Mouse (Mus musculus) lung, embryonic 16.5 days (tissue): ENCODE measurements around the gene Zmynd12. TPM values are rescaled to one million over a fixed set of nuclear protein-coding genes. Genes with fewer than 3 reads are reported as not detected.

Experiments
- ATAC-seq: fragments of 200-750 bp; cut with Nextera tagmentation; 2 replicates; pipeline ENCODE4 v1.8.0; 2017; ENCODE audit warnings: low read depth, mild to moderate bottlenecking, moderate library complexity
- H3K27ac ChIP-seq: fragments of 300-500 bp; sonication (generic); 2 replicates; pipeline ENCODE4 v1.5.1; 2014; ENCODE audit warnings: mild to moderate bottlenecking, control low read depth, low read length
- H3K27me3 ChIP-seq: fragments of 300-500 bp; sonication (generic); 2 replicates; pipeline ENCODE4 v1.6.1; 2014; ENCODE audit warnings: low read depth, low read length, mixed read lengths; ENCODE audit not compliant: control insufficient read depth, insufficient read depth
- H3K36me3 ChIP-seq: fragments of 300-500 bp; sonication (generic); 2 replicates; pipeline ENCODE4 v1.6.1; 2014; ENCODE audit warnings: low read length; ENCODE audit not compliant: control insufficient read depth, insufficient read depth
- H3K4me1 ChIP-seq: fragments of 300-500 bp; sonication (generic); replicated peaks from 2 replicates; pipeline ENCODE4 v1.6.1; 2014; ENCODE audit warnings: low read length, mixed read lengths; ENCODE audit not compliant: control insufficient read depth, insufficient read depth
- H3K4me2 ChIP-seq: fragments of 300-500 bp; sonication (generic); 2 replicates; pipeline ENCODE4 v1.6.1; 2014; ENCODE audit warnings: low read depth, low read length, control low read depth
- H3K4me3 ChIP-seq: fragments of 300-500 bp; sonication (generic); 2 replicates; pipeline ENCODE4 v1.5.1; 2014; ENCODE audit warnings: mild to moderate bottlenecking, low read length, control low read depth
- H3K9ac ChIP-seq: fragments of 300-500 bp; sonication (generic); 2 replicates; pipeline ENCODE4 v1.6.1; 2014; ENCODE audit warnings: low read length, control low read depth
- H3K9me3 ChIP-seq: fragments of 300-500 bp; sonication (generic); 2 replicates; pipeline ENCODE4 v1.6.1; 2016; ENCODE audit warnings: low read length; ENCODE audit not compliant: control insufficient read depth
- WGBS: fragments of 180-500 bp; shearing (Covaris S2); extraction: QIAGEN DNeasy Blood & Tissue Kit; methylation state at CpG from one replicate; pipeline ENCODE4 v1.1.7; 2014; 5-methylcytosine and 5-hydroxymethylcytosine counted together
- polyA plus RNA-seq: library from polyadenylated mRNA; unstranded; fragments of >200 nt; fragmentation: Nextera tagmentation; extraction: Ambion mirVana; gene quantifications from 2 replicates; pipeline ENCODE4 v1.2.1, GENCODE M21; 2015

The Zmynd12 gene
- polyA plus RNA-seq, 1 experiment from 2014 or later = 2.0 TPM

DNA sequence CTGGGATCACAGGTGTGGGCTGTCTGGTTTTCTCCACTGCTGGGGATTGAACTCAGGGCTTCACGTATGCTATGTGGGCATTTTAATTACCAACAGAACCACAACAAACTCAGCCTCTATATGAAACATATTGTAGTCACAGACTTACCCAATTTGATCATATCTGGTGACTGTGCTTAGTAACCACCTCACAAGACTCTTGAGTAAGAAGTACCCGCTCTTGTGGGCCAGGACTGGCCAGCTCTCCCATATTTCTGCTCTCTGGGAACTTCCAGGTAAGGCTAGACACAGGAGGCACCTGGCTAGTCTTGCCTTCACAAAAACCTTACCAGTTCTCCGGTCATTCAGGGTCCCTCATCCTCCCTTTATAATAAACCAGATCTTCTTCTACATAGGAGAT is 39.8 kb downstream of the Zmynd12 start:
- no peaks in the 10 kb centered on the region for H3K36me3 ChIP-seq
- H3K4me2 ChIP-seq = no peak overlapping the region
- no peak for ATAC-seq
- no peak overlapping the region for H3K9ac ChIP-seq
- 67% methylated on average over 3 of the region's 3 CpGs for WGBS
- no peak overlapping the region for H3K4me3 ChIP-seq
- H3K4me1 ChIP-seq = peaks cover 20% of the 10 kb centered on the region
- no peaks in the 10 kb centered on the region for H3K27me3 ChIP-seq
- peak overlapping the region; percentile 66 for H3K27ac ChIP-seq
- no peaks in the 10 kb centered on the region for H3K9me3 ChIP-seq

GRCm38 (mm10) chr4:119462858-119463755 is 40.5 kb downstream of the Zmynd12 start:
- WGBS = 21% methylated on average over 11 of the region's 11 CpGs
- peak overlapping the region; percentile 66 for H3K27ac ChIP-seq
- H3K27me3 ChIP-seq = no peaks in the 10 kb centered on the region
- no peaks in the 10 kb centered on the region for H3K9me3 ChIP-seq
- H3K36me3 ChIP-seq = no peaks in the 10 kb centered on the region
- H3K4me1 ChIP-seq = peaks cover 20% of the 10 kb centered on the region
- H3K4me3 ChIP-seq = no peak overlapping the region
- H3K9ac ChIP-seq = no peak overlapping the region
- peak; percentile 81 for ATAC-seq
- H3K4me2 ChIP-seq = peak overlapping the region; percentile 0; the same call in 1 of the 2 replicates

DNA sequence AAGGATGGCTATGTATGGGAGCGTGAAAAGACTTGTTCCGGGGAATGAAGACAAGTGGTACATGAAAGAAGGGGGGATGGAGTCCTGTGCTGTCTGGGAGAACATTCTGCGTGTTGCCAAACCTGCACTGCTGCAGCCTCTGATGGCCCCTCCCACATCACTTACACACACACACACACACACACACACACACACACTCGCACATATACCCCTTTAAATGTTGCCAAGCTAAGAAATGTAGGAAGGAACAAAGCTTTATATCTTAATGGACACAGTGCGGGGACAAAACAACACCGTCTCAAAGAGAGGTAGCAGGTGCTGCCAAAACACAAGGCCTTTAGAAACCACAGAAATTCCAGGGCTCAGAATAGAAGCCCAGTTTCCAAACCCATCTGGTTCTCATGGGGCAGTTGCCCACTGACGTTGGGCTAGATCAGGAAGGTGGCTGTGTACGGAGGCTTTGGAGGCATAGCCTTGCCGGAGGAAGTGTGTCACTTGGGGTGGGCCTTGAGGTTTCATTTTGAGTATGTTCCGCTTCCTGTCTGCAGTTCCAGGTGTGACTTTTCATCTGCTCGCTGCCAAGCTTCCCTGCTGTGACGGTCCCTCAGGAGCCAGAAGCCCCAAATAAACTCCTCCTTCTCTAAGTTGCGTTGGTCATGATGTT is 41.3 kb downstream of the Zmynd12 start:
- peaks cover 20% of the 10 kb centered on the region for H3K4me1 ChIP-seq
- no peak overlapping the region for H3K4me3 ChIP-seq
- no peaks in the 10 kb centered on the region for H3K36me3 ChIP-seq
- 62% methylated on average over 13 of the region's 13 CpGs for WGBS
- H3K27ac ChIP-seq = no peak overlapping the region
- ATAC-seq = no peak
- no peaks in the 10 kb centered on the region for H3K9me3 ChIP-seq
- H3K4me2 ChIP-seq = no peak overlapping the region
- H3K27me3 ChIP-seq = no peaks in the 10 kb centered on the region
- H3K9ac ChIP-seq = no peak overlapping the region

- Histone ChIP-seq H3K4me2 (no peak overlapping the region), H3K27ac (no peak overlapping the region), H3K4me1 (peaks cover 20% of the 10 kb centered on the region), H3K27me3 (no peaks in the 10 kb centered on the region), H3K36me3 (no peaks in the 10 kb centered on the region), H3K9ac (no peak overlapping the region), H3K4me3 (no peak overlapping the region), H3K9me3 (no peaks in the 10 kb centered on the region)
- no peak for ATAC-seq
- WGBS = 90% methylated on average over 5 of the region's 5 CpGs
These were observed 43.2 kb downstream of the Zmynd12 start for GRCm38 (mm10) chr4:119465841-119466240.

GRCm38 (mm10) chr4:119467720-119468380 is 45.2 kb downstream of the Zmynd12 start:
- H3K4me3 ChIP-seq = no peak overlapping the region
- peaks cover 13% of the 10 kb centered on the region for H3K4me1 ChIP-seq
- H3K27me3 ChIP-seq = no peaks in the 10 kb centered on the region
- 0 out of 2 replicates have a peak, but pooled peaks have one; percentile 15 for ATAC-seq
- 70% methylated on average over 16 of the region's 16 CpGs for WGBS
- no peak overlapping the region for H3K27ac ChIP-seq
- H3K4me2 ChIP-seq = no peak overlapping the region
- H3K9ac ChIP-seq = no peak overlapping the region
- H3K36me3 ChIP-seq = no peaks in the 10 kb centered on the region
- H3K9me3 ChIP-seq = no peaks in the 10 kb centered on the region

DNA sequence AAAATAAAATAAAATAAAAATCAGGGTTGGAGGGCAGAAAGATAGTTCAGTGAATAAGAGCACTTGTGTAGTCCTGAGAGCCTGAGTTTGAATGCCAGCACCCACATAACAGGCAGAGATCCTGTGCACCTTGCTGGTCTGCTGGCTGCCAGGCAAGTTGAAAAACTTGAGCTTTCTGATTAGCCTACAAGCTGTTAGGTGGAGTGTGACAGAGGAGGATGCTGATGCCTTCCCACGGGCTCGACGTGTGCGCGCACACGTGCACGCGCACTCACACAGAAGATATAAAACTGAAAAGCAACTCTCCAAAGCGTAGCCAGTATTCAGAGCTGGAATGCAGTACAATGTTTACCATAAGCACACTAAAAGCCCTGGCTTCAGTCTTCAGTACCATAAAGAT is 49.9 kb downstream of the Zmynd12 start:
- H3K27me3 ChIP-seq = no peaks in the 10 kb centered on the region

DNA sequence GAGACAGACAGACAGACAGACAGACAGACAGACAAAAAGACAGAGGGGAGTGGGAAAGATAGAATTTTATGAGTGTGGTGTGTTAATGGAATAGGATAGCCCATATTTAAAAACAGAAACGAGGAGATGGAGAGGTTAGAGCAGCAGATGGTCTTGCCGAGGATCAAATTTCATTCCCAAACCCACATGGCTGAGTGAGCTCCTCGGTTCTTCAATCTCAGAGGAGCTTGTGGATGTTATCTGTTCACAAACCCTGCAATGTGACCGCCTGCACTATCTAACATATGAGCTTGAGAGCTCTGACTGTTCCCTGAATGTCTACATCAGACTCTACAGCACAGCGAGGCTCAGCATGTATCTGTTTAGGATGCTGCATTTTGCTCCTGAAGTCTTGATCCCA is 50.5 kb downstream of the Zmynd12 start:
- Histone ChIP-seq H3K27ac (no peak overlapping the region), H3K27me3 (no peaks in the 10 kb centered on the region), H3K4me2 (no peak overlapping the region), H3K4me3 (no peak overlapping the region), H3K9ac (no peak overlapping the region), H3K36me3 (no peaks in the 10 kb centered on the region), H3K4me1 (no peaks in the 10 kb centered on the region), H3K9me3 (no peaks in the 10 kb centered on the region)
- WGBS = 18% methylated on average over 5 of the region's 5 CpGs
- ATAC-seq = no peak

More for the DNA sequence above, 49.9 kb downstream of the Zmynd12 start:
- no peak overlapping the region for H3K4me3 ChIP-seq
- WGBS = 48% methylated on average over 9 of the region's 9 CpGs
- no peaks in the 10 kb centered on the region for H3K36me3 ChIP-seq
- H3K9ac ChIP-seq = no peak overlapping the region
- no peak for ATAC-seq
- H3K27ac ChIP-seq = no peak overlapping the region
- H3K9me3 ChIP-seq = no peaks in the 10 kb centered on the region
- H3K4me1 ChIP-seq = no peaks in the 10 kb centered on the region
- H3K4me2 ChIP-seq = no peak overlapping the region

- Histone ChIP-seq H3K9ac (no peak overlapping the region), H3K4me2 (no peak overlapping the region), H3K4me1 (peaks cover 5% of the 10 kb centered on the region; the same call in 1 of the 2 replicates), H3K27me3 (no peaks in the 10 kb centered on the region), H3K36me3 (no peaks in the 10 kb centered on the region), H3K9me3 (no peaks in the 10 kb centered on the region), H3K4me3 (no peak overlapping the region), H3K27ac (no peak overlapping the region)
- no peak for ATAC-seq
- 41% methylated on average over 9 of the region's 9 CpGs for WGBS
These were observed 60.4 kb downstream of the Zmynd12 start for GRCm38 (mm10) chr4:119483051-119483450.

GRCm38 (mm10) chr4:119484882-119485281 is 62.3 kb downstream of the Zmynd12 start:
- ATAC-seq = no peak
- Histone ChIP-seq H3K36me3 (no peaks in the 10 kb centered on the region), H3K4me1 (peaks cover 5% of the 10 kb centered on the region; the same call in 1 of the 2 replicates), H3K27me3 (no peaks in the 10 kb centered on the region), H3K9me3 (no peaks in the 10 kb centered on the region), H3K4me2 (no peak overlapping the region), H3K27ac (no peak overlapping the region), H3K4me3 (no peak overlapping the region), H3K9ac (no peak overlapping the region)
- WGBS = 64% methylated on average over 7 of the region's 7 CpGs
